Mouse (Mus musculus): ENCODE results near the gene Itga9. TPM values are rescaled to one million over a fixed set of nuclear protein-coding genes. Genes with fewer than 3 reads are reported as not detected.

The Itga9 gene
- polyA plus RNA-seq, 1 experiment from 2014 or later, result 0.74 TPM

DNA sequence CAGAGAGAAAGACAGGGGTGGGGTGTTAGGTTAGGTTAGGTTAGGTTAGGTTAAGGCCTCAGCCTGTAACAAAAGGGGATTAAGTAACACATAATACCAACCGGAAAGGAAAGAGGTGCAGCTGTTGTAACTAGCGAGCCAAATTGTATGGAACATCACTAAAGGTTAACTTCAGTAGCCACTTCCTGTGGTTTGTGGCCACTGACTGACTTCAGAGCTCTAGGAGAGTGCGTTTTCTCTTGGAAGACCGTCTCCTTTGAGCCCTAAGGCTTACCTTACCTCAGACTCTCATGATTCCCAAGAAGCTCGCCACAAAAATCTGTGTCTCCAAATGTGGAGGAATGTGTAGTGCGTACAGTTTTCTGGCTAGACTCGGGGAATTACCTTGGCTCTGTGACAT, 144.3 kb downstream of the Itga9 start:
- Histone ChIP-seq H3K36me3 (ENCODE audit: control insufficient read depth, insufficient read depth, low read length) (no peaks in the 10 kb centered on the region), H3K9me3 (ENCODE audit: control insufficient read depth, low read length) (no peaks in the 10 kb centered on the region), H3K9ac (ENCODE audit: low read depth, low read length) (no peak overlapping the region), H3K4me2 (ENCODE audit: low read length) (no peak overlapping the region), H3K27me3 (replicated peaks; ENCODE audit: control insufficient read depth, insufficient read depth, low read length) (no peaks in the 10 kb centered on the region), H3K4me1 (ENCODE audit: control insufficient read depth, insufficient read depth, low read depth, low read length) (peaks cover 4% of the 10 kb centered on the region), H3K4me3 (ENCODE audit: low read length) (no peak overlapping the region), H3K27ac (ENCODE audit: low read depth, low read length) (no peak overlapping the region)
- no peak for ATAC-seq
- WGBS, result 92% methylated on average over 7 of the region's 7 CpGs

DNA sequence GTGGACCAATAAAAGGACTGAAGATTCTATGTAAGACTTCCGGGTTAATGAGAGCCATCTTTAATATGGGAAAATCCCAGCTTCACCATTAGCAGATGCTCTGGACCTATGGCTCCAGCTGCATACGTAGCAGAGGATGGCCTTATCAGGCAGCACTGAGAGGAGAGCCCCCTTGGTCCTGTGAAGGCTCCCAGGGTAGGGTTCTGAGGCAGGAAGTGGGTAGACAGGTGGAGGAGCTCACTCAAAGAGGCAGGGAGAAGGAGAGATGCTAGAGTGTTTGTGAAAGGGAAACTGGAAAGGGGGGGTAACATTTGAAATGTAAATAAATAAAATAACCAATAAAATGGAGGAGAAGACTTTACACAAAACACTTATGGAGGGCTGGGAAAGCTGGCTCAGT, 145.9 kb downstream of the Itga9 start:
- ATAC-seq, result no peak
- no peaks in the 10 kb centered on the region for H3K27me3 ChIP-seq (replicated peaks; ENCODE audit: control insufficient read depth, insufficient read depth, low read length)
- peaks cover 4% of the 10 kb centered on the region for H3K4me1 ChIP-seq (ENCODE audit: control insufficient read depth, insufficient read depth, low read depth, low read length)
- H3K9ac ChIP-seq (ENCODE audit: low read depth, low read length), result no peak overlapping the region
- no peaks in the 10 kb centered on the region for H3K36me3 ChIP-seq (ENCODE audit: control insufficient read depth, insufficient read depth, low read length)
- no peak overlapping the region for H3K4me2 ChIP-seq (ENCODE audit: low read length)
- H3K4me3 ChIP-seq (ENCODE audit: low read length), result no peak overlapping the region
- 90% methylated on average over 2 of the region's 2 CpGs for WGBS
- no peaks in the 10 kb centered on the region for H3K9me3 ChIP-seq (ENCODE audit: control insufficient read depth, low read length)
- no peak overlapping the region for H3K27ac ChIP-seq (ENCODE audit: low read depth, low read length)

DNA sequence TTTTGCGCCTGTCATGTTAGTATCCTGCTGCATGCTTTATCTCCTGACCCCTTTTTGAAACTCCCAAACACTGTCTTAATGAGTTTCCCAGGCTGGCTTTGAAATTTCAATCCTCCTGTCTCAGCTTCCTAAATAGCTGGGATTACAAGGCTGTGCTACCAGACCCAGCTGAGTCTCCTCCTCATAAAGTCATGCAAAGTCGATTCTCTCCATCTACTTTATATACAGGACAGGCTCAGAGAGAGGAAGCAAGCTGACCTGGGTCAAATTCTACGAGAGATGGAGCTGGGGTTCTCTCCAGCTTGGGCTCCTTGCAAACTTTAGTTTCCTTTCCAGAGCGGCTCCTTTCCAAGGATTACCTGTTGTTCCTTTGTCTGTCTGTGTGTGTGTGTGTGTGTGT, 153.0 kb downstream of the Itga9 start:
- Histone ChIP-seq H3K27me3 (replicated peaks; ENCODE audit: control insufficient read depth, insufficient read depth, low read length) (no peaks in the 10 kb centered on the region), H3K4me1 (ENCODE audit: control insufficient read depth, insufficient read depth, low read depth, low read length) (no peaks in the 10 kb centered on the region; the same call in 1 of the 2 replicates), H3K9me3 (ENCODE audit: control insufficient read depth, low read length) (no peaks in the 10 kb centered on the region), H3K27ac (ENCODE audit: low read depth, low read length) (no peak overlapping the region), H3K36me3 (ENCODE audit: control insufficient read depth, insufficient read depth, low read length) (no peaks in the 10 kb centered on the region), H3K4me3 (ENCODE audit: low read length) (no peak overlapping the region), H3K9ac (ENCODE audit: low read depth, low read length) (no peak overlapping the region), H3K4me2 (ENCODE audit: low read length) (no peak overlapping the region)
- WGBS, result 66% methylated on average over 4 of the region's 4 CpGs
- ATAC-seq, result no peak

DNA sequence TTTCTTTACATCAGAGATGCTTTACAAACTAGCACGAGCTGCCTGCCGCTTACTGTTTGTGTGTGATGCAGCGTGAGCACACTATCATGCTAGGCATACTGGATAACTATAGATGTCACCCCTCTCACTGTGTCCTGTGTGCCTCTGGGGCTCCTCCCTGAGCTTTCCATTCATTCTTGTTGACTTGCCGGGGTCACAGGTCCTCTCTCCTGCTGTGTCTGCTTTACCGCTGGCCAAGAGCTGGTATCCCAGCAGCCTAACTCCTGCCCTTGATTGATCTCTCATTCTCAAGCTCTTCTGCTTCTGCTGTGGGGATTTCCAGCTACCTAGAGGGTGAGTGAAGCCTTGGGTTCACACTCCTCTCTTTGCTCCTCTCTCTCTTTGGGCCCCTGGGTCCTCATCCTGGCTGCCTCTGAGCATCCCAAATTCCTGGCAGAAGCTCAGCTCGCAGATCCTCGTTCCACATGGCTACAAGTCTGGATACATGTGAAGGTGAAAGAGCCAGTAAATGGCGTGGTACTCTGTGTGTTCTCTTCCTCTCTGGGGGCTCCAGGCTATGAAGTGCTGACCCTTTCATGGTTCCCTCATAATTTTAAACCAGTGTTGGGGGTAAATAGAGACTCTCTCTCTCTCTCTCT, 155.6 kb downstream of the Itga9 start:
- Histone ChIP-seq H3K9ac (ENCODE audit: low read depth, low read length) (no peak overlapping the region), H3K9me3 (ENCODE audit: control insufficient read depth, low read length) (no peaks in the 10 kb centered on the region), H3K4me3 (ENCODE audit: low read length) (no peak overlapping the region), H3K36me3 (ENCODE audit: control insufficient read depth, insufficient read depth, low read length) (no peaks in the 10 kb centered on the region), H3K27ac (ENCODE audit: low read depth, low read length) (no peak overlapping the region), H3K4me1 (ENCODE audit: control insufficient read depth, insufficient read depth, low read depth, low read length) (no peaks in the 10 kb centered on the region; the same call in 1 of the 2 replicates), H3K4me2 (ENCODE audit: low read length) (no peak overlapping the region), H3K27me3 (replicated peaks; ENCODE audit: control insufficient read depth, insufficient read depth, low read length) (no peaks in the 10 kb centered on the region)
- 27% methylated on average over 8 of the region's 8 CpGs for WGBS
- ATAC-seq, result no peak

DNA sequence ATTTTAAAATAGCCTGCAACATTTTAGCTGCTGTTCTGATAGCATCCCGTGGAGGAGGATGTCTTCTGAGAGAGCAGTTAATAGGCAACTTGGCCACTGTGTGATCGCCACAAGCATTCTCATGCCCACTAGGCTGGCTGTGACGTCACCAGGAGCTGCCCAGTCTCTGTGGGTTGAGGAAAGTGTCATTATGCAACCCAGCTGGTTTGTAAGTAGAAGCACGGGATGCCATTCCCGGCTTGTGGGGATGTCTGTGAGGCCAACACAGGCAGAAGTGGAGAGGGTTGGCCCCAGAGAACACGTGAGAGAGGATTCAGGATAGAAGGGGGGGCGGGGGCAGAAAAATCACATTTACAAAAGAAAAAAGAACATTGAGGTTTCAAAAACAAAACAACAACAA, 156.3 kb downstream of the Itga9 start:
- WGBS, result 35% methylated on average over 7 of the region's 7 CpGs
- Histone ChIP-seq H3K27me3 (replicated peaks; ENCODE audit: control insufficient read depth, insufficient read depth, low read length) (no peaks in the 10 kb centered on the region), H3K4me3 (ENCODE audit: low read length) (no peak overlapping the region), H3K36me3 (ENCODE audit: control insufficient read depth, insufficient read depth, low read length) (no peaks in the 10 kb centered on the region), H3K9ac (ENCODE audit: low read depth, low read length) (no peak overlapping the region), H3K9me3 (ENCODE audit: control insufficient read depth, low read length) (no peaks in the 10 kb centered on the region), H3K27ac (ENCODE audit: low read depth, low read length) (no peak overlapping the region), H3K4me1 (ENCODE audit: control insufficient read depth, insufficient read depth, low read depth, low read length) (no peaks in the 10 kb centered on the region; the same call in 1 of the 2 replicates), H3K4me2 (ENCODE audit: low read length) (no peak overlapping the region)
- ATAC-seq, result no peak; the same call in 1 of the 2 replicates

DNA sequence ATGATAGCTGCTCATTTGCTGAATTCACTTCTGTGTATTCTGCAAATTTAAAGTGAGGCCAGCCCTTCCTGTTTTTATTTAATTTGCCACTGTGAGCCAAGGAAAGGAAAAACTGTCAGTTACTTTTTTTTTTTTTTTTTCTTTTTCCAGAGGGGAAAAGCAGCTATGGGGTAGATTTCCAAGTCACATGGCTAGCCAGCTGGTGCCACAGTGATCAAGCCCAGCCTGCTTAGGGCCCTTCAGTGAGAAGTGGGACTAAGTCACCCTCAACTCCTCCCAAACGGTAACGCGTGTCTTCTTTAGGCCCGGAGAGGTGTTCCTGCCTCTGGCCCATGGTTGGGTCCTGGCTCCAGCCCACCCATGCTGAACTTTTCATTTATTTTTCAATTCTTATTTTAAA, 156.7 kb downstream of the Itga9 start:
- Histone ChIP-seq H3K4me1 (ENCODE audit: control insufficient read depth, insufficient read depth, low read depth, low read length) (no peaks in the 10 kb centered on the region; the same call in 1 of the 2 replicates), H3K27ac (ENCODE audit: low read depth, low read length) (no peak overlapping the region), H3K27me3 (replicated peaks; ENCODE audit: control insufficient read depth, insufficient read depth, low read length) (no peaks in the 10 kb centered on the region), H3K4me2 (ENCODE audit: low read length) (no peak overlapping the region), H3K36me3 (ENCODE audit: control insufficient read depth, insufficient read depth, low read length) (no peaks in the 10 kb centered on the region), H3K9ac (ENCODE audit: low read depth, low read length) (no peak overlapping the region), H3K4me3 (ENCODE audit: low read length) (no peak overlapping the region), H3K9me3 (ENCODE audit: control insufficient read depth, low read length) (no peaks in the 10 kb centered on the region)
- 76% methylated on average over 4 of the region's 4 CpGs for WGBS
- ATAC-seq, result no peak

DNA sequence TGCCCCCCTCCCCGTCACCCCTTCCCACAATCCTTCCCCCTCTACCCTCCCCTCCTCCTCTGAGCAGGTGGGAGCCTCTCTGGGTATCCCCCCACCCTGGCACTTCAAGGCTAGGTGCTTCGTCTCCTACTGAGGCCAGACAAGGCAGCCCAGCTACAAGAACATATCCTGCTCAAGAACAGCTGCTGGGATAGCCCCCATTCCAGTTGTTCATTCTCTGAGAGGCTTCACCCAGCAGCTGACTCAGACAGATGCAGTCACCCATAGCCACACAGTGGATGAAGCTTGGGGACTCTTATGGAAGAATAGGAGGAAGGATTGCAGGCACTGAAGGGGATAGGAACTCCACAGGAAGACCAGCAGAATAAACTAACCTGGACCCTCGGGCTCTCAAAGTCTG, 157.2 kb downstream of the Itga9 start:
- 86% methylated on average over 3 of the region's 3 CpGs for WGBS
- H3K9ac ChIP-seq (ENCODE audit: low read depth, low read length), result no peak overlapping the region
- H3K36me3 ChIP-seq (ENCODE audit: control insufficient read depth, insufficient read depth, low read length), result no peaks in the 10 kb centered on the region
- ATAC-seq, result no peak
- no peaks in the 10 kb centered on the region for H3K9me3 ChIP-seq (ENCODE audit: control insufficient read depth, low read length)
- H3K27me3 ChIP-seq (replicated peaks; ENCODE audit: control insufficient read depth, insufficient read depth, low read length), result no peaks in the 10 kb centered on the region
- H3K27ac ChIP-seq (ENCODE audit: low read depth, low read length), result no peak overlapping the region
- no peaks in the 10 kb centered on the region; the same call in 1 of the 2 replicates for H3K4me1 ChIP-seq (ENCODE audit: control insufficient read depth, insufficient read depth, low read depth, low read length)
- no peak overlapping the region for H3K4me2 ChIP-seq (ENCODE audit: low read length)
- no peak overlapping the region for H3K4me3 ChIP-seq (ENCODE audit: low read length)

DNA sequence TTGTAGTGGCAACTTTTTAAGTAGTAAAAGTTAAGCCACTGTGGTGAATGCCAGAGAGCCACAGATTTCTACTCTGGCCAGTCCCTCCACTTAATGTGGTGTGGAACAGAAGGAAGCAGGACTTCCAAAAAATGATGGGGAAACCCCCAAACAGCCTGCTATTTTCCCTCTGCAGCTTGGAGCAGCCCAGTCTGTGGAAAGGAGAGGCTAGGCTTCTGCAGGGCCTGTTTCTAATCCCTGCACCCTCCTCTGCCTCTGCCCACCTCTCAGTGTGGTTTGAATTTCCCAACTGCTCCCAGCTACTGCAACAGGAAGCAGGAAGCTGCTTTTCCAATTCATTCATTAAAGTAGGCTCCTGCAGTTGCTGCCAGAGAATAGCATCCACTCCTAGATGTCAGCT, 158.6 kb downstream of the Itga9 start:
- no peak overlapping the region for H3K9ac ChIP-seq (ENCODE audit: low read depth, low read length)
- no peaks in the 10 kb centered on the region for H3K27me3 ChIP-seq (replicated peaks; ENCODE audit: control insufficient read depth, insufficient read depth, low read length)
- no peak overlapping the region for H3K4me3 ChIP-seq (ENCODE audit: low read length)
- no peaks in the 10 kb centered on the region for H3K36me3 ChIP-seq (ENCODE audit: control insufficient read depth, insufficient read depth, low read length)
- H3K4me2 ChIP-seq (ENCODE audit: low read length), result no peak overlapping the region
- ATAC-seq, result no peak
- H3K4me1 ChIP-seq (ENCODE audit: control insufficient read depth, insufficient read depth, low read depth, low read length), result no peaks in the 10 kb centered on the region; the same call in 1 of the 2 replicates
- no peaks in the 10 kb centered on the region for H3K9me3 ChIP-seq (ENCODE audit: control insufficient read depth, low read length)
- no peak overlapping the region for H3K27ac ChIP-seq (ENCODE audit: low read depth, low read length)

DNA sequence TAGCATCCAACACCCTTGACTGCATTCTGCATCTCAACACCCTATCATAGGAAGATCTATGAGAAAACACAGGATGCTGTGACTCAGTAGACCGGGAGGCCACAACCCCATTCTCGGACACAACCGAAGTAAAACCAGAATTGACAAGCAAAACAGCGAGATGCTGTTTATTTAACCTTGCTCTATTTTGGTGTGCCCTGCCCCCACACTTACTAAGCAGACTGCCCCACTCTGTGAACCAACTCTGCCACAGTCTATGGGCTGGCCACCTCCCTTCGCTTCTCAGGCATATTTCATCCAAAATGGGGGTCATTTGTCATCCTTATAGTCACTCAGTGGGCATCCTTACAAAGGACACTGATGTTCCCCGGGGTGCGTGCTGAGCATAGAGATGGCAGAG, 160.5 kb downstream of the Itga9 start:
- no peaks in the 10 kb centered on the region for H3K36me3 ChIP-seq (ENCODE audit: control insufficient read depth, insufficient read depth, low read length)
- 59% methylated on average over 7 of the region's 7 CpGs for WGBS
- H3K9me3 ChIP-seq (ENCODE audit: control insufficient read depth, low read length), result no peaks in the 10 kb centered on the region
- H3K27ac ChIP-seq (ENCODE audit: low read depth, low read length), result no peak overlapping the region
- H3K4me2 ChIP-seq (ENCODE audit: low read length), result no peak overlapping the region
- no peak overlapping the region for H3K4me3 ChIP-seq (ENCODE audit: low read length)
- peak; percentile 55; the same call in 1 of the 2 replicates for ATAC-seq
- no peaks in the 10 kb centered on the region; the same call in 1 of the 2 replicates for H3K4me1 ChIP-seq (ENCODE audit: control insufficient read depth, insufficient read depth, low read depth, low read length)
- no peaks in the 10 kb centered on the region for H3K27me3 ChIP-seq (replicated peaks; ENCODE audit: control insufficient read depth, insufficient read depth, low read length)
- no peak overlapping the region for H3K9ac ChIP-seq (ENCODE audit: low read depth, low read length)
